Mouse (Mus musculus) kidney, adult 8-10 months (tissue): ENCODE results near the gene Gabbr2.
A peak's percentile ranks its signal among the peaks of the same experiment; 100 is the strongest.

Experiments
- DNase-seq, 2 experiments: peaks; one replicate each; pipeline ENCODE4 v3.0.0; 2022

Gabbr2 gene

GRCm38 (mm10) chr4:46806876-46807275 is 184.8 kb downstream of the Gabbr2 start:
- DNase-seq: no peak

- DNase-seq: no peak
Measured at GRCm38 (mm10) chr4:46805910-46806309, 185.8 kb downstream of the Gabbr2 start.

- no peak for DNase-seq
Measured at GRCm38 (mm10) chr4:46802386-46802785, 189.3 kb downstream of the Gabbr2 start.

GRCm38 (mm10) chr4:46799904-46800303 is 191.8 kb downstream of the Gabbr2 start:
- DNase-seq: no peak

GRCm38 (mm10) chr4:46795707-46796106 is 196.0 kb downstream of the Gabbr2 start:
- no peak for DNase-seq

GRCm38 (mm10) chr4:46794583-46794982 is 197.1 kb downstream of the Gabbr2 start:
- DNase-seq: no peak

GRCm38 (mm10) chr4:46792280-46793026 is 199.2 kb downstream of the Gabbr2 start:
- DNase-seq: no peak

- DNase-seq: no peak
Measured at GRCm38 (mm10) chr4:46791268-46791951, 200.3 kb downstream of the Gabbr2 start.

GRCm38 (mm10) chr4:46790609-46791267 is 200.9 kb downstream of the Gabbr2 start:
- DNase-seq: no peak

GRCm38 (mm10) chr4:46784430-46785049 is 207.1 kb downstream of the Gabbr2 start:
- no peak for DNase-seq

- no peak for DNase-seq
Measured at GRCm38 (mm10) chr4:46781109-46781508, 210.6 kb downstream of the Gabbr2 start.

GRCm38 (mm10) chr4:46775959-46776358 is 215.7 kb downstream of the Gabbr2 start:
- DNase-seq: no peak

- DNase-seq: peak in 1 of 2 experiments; percentile 7
Measured at GRCm38 (mm10) chr4:46774652-46775051, 217.0 kb downstream of the Gabbr2 start.

- no peak for DNase-seq
Measured at GRCm38 (mm10) chr4:46773243-46773642, 218.4 kb downstream of the Gabbr2 start.

GRCm38 (mm10) chr4:46772591-46772990 is 219.1 kb downstream of the Gabbr2 start:
- DNase-seq: no peak

- no peak for DNase-seq
Measured at GRCm38 (mm10) chr4:46771116-46771515, 220.6 kb downstream of the Gabbr2 start.

- no peak for DNase-seq
Measured at GRCm38 (mm10) chr4:46770635-46771034, 221.0 kb downstream of the Gabbr2 start.

GRCm38 (mm10) chr4:46770090-46770489 is 221.6 kb downstream of the Gabbr2 start:
- DNase-seq: no peak

- DNase-seq: no peak
Measured at GRCm38 (mm10) chr4:46766326-46766725, 225.3 kb downstream of the Gabbr2 start.

- no peak for DNase-seq
Measured at GRCm38 (mm10) chr4:46759838-46760237, 231.8 kb downstream of the Gabbr2 start.

- no peak for DNase-seq
Measured at GRCm38 (mm10) chr4:46758340-46759041, 233.2 kb downstream of the Gabbr2 start.

GRCm38 (mm10) chr4:46754407-46755194 is 237.1 kb downstream of the Gabbr2 start:
- no peak for DNase-seq
